Mouse (Mus musculus) lung, postnatal 0 days (tissue): ENCODE measurements around the gene Lmln.

Experiments
- CTCF ChIP-seq: IDR thresholded peaks from 2 replicates; pipeline ENCODE4 v1.5.1; 2016; ENCODE audit warnings: antibody characterized with exemption, mild to moderate bottlenecking
- EP300 ChIP-seq: IDR thresholded peaks from 2 replicates; pipeline ENCODE4 v1.6.1; 2016; ENCODE audit warnings: antibody characterized with exemption, mild to moderate bottlenecking, control low read depth

DNA sequence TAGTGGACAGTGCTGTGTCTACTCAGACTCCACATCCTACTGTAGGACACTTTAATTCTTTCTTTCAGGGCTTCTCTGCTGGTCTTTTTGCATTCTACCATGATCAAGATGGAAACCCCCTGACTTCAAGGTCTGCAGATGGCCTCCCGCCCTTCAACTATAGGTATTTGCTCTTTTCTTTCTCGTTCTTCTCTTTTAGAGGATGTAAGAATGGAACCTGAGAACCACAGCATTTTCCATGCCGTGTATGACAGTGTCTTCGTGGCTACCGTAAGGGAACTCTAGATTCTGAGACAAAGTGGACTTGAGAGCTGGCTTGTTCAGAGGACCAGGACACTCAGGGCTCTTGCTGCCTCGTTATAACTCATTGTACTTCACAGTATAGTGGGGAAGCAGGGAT, 20.6 kb downstream of the Lmln start:
- TF ChIP-seq CTCF = no peak
- TF ChIP-seq EP300 = no peak
